Mouse (Mus musculus): ENCODE measurements at regions not wholly inside any gene's neighbourhood (a gene's known extent, or its start where the extent isn't known, plus 50 kb on each side); places are given as distances from the start of the nearest gene placed in this dataset.

DNA sequence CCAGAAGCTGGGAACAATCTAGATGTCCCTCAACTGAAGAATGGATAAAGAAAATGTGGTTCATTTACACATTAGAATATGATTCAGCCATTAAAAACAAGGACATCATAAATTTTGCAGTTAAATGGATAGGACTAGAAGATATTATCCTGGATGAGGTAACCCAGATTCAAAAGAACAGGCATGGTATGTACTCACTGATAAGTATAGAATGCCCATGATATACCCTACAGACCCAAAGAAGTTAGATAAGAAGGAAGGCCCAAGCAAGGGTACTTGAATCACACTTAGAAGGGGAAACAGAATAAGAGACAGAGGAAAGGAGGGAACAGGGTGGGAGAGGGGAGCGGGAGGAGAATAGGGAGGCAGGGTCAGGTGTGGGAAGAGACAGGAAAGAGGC is 127.4 kb upstream of the Itga4 start:
- no peaks in the 10 kb centered on the region for H3K36me3 ChIP-seq (ENCODE audit: control insufficient read depth, insufficient read depth)
- no peak overlapping the region for H3K4me3 ChIP-seq (ENCODE audit: low read depth, low read length)
- H3K4me2 ChIP-seq (replicated peaks; ENCODE audit: low read depth), result no peak overlapping the region
- H3K9ac ChIP-seq (ENCODE audit: low read depth, low read length), result no peak overlapping the region
- ATAC-seq, result no peak
- no peaks in the 10 kb centered on the region for H3K9me3 ChIP-seq (ENCODE audit: control insufficient read depth)
- H3K27me3 ChIP-seq (replicated peaks; ENCODE audit: control insufficient read depth, insufficient read depth, low read length), result no peaks in the 10 kb centered on the region
- TF ChIP-seq CTCF (IDR thresholded peaks at IDR 0.05; ENCODE audit: low read depth), result no peak
- H3K4me1 ChIP-seq (replicated peaks; ENCODE audit: control insufficient read depth, insufficient read depth, low read length), result no peaks in the 10 kb centered on the region
- no peak overlapping the region for H3K27ac ChIP-seq (ENCODE audit: low read depth, low read length)
- 100% methylated on average over 1 of the region's 1 CpGs for WGBS

DNA sequence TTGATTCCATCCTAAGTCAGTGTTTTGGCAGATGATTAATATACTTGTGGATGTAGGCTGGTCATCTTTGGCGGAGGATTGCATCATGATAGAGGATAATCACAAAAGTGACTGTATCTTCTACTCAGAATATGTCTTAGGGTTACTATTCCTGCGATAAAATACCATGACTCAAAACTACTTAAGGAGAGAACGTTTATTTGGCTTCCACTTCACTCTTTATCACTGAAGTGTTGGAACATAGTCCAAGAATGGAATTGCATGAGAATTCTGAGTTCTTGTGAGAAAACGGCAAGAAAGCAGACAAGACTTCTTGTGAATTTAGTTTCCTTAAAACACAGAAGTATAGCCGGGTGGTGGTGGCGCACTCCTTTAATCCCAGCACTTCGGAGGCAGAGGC is 124.6 kb upstream of the Itga4 start:
- Histone ChIP-seq H3K4me3 (ENCODE audit: low read depth, low read length) (no peak overlapping the region), H3K36me3 (ENCODE audit: control insufficient read depth, insufficient read depth) (no peaks in the 10 kb centered on the region), H3K4me1 (replicated peaks; ENCODE audit: control insufficient read depth, insufficient read depth, low read length) (no peaks in the 10 kb centered on the region), H3K4me2 (replicated peaks; ENCODE audit: low read depth) (no peak overlapping the region), H3K9me3 (ENCODE audit: control insufficient read depth) (no peaks in the 10 kb centered on the region), H3K27me3 (replicated peaks; ENCODE audit: control insufficient read depth, insufficient read depth, low read length) (no peaks in the 10 kb centered on the region), H3K27ac (ENCODE audit: low read depth, low read length) (no peak overlapping the region), H3K9ac (ENCODE audit: low read depth, low read length) (no peak overlapping the region)
- WGBS, result 82% methylated on average over 7 of the region's 7 CpGs
- ATAC-seq, result no peak
- TF ChIP-seq CTCF (IDR thresholded peaks at IDR 0.05; ENCODE audit: low read depth), result no peak

DNA sequence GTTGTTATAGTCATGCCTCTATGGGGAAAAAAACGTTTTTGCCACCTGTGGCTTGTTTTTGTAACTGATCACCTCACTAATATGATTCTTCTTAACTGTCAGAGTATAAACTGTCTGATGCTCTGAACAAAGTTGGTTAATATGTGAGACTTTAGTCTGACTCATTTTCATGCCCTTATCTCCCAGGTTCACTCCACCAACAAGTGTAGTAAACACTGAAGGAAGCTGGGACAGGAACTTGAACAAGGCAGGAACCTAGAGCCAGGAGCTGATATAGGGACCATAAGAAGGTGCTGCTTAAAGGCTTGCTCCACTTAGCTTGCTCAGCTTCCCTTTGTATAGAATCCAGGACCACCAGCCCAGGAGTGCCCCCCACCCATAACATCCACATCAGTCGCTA is 124.0 kb upstream of the Itga4 start:
- H3K9me3 ChIP-seq (ENCODE audit: control insufficient read depth), result no peaks in the 10 kb centered on the region
- H3K4me3 ChIP-seq (ENCODE audit: low read depth, low read length), result no peak overlapping the region
- ATAC-seq, result no peak
- H3K4me1 ChIP-seq (replicated peaks; ENCODE audit: control insufficient read depth, insufficient read depth, low read length), result no peaks in the 10 kb centered on the region
- H3K27me3 ChIP-seq (replicated peaks; ENCODE audit: control insufficient read depth, insufficient read depth, low read length), result no peaks in the 10 kb centered on the region
- no peak overlapping the region for H3K4me2 ChIP-seq (replicated peaks; ENCODE audit: low read depth)
- no peak overlapping the region for H3K27ac ChIP-seq (ENCODE audit: low read depth, low read length)
- no peaks in the 10 kb centered on the region for H3K36me3 ChIP-seq (ENCODE audit: control insufficient read depth, insufficient read depth)
- H3K9ac ChIP-seq (ENCODE audit: low read depth, low read length), result no peak overlapping the region
- 69% methylated on average over 2 of the region's 2 CpGs for WGBS
- TF ChIP-seq CTCF (IDR thresholded peaks at IDR 0.05; ENCODE audit: low read depth), result no peak

- H3K27me3 ChIP-seq (replicated peaks; ENCODE audit: control insufficient read depth, insufficient read depth, low read length), result no peaks in the 10 kb centered on the region
- H3K4me1 ChIP-seq (replicated peaks; ENCODE audit: control insufficient read depth, insufficient read depth, low read length), result no peaks in the 10 kb centered on the region
- H3K4me2 ChIP-seq (replicated peaks; ENCODE audit: low read depth), result no peak overlapping the region
- H3K4me3 ChIP-seq (ENCODE audit: low read depth, low read length), result no peak overlapping the region
- no peak overlapping the region for H3K27ac ChIP-seq (ENCODE audit: low read depth, low read length)
- ATAC-seq, result no peak
- H3K9me3 ChIP-seq (ENCODE audit: control insufficient read depth), result no peaks in the 10 kb centered on the region
- no peak overlapping the region for H3K9ac ChIP-seq (ENCODE audit: low read depth, low read length)
- WGBS, result 51% methylated on average over 5 of the region's 5 CpGs
- no peaks in the 10 kb centered on the region for H3K36me3 ChIP-seq (ENCODE audit: control insufficient read depth, insufficient read depth)
- no peak for TF ChIP-seq CTCF (IDR thresholded peaks at IDR 0.05; ENCODE audit: low read depth)
Observed at GRCm38 (mm10) chr2:79131743-79132517, 123.3 kb upstream of the Itga4 start.

- H3K27me3 ChIP-seq (replicated peaks; ENCODE audit: control insufficient read depth, insufficient read depth, low read length), result no peaks in the 10 kb centered on the region
- WGBS, result 93% methylated on average over 3 of the region's 3 CpGs
- ATAC-seq, result no peak
- H3K4me3 ChIP-seq (ENCODE audit: low read depth, low read length), result no peak overlapping the region
- no peaks in the 10 kb centered on the region for H3K36me3 ChIP-seq (ENCODE audit: control insufficient read depth, insufficient read depth)
- H3K4me1 ChIP-seq (replicated peaks; ENCODE audit: control insufficient read depth, insufficient read depth, low read length), result no peaks in the 10 kb centered on the region
- TF ChIP-seq CTCF (IDR thresholded peaks at IDR 0.05; ENCODE audit: low read depth), result no peak
- H3K9ac ChIP-seq (ENCODE audit: low read depth, low read length), result no peak overlapping the region
- no peak overlapping the region for H3K4me2 ChIP-seq (replicated peaks; ENCODE audit: low read depth)
- no peak overlapping the region for H3K27ac ChIP-seq (ENCODE audit: low read depth, low read length)
- no peaks in the 10 kb centered on the region for H3K9me3 ChIP-seq (ENCODE audit: control insufficient read depth)
Observed at GRCm38 (mm10) chr2:79132518-79132845, 122.7 kb upstream of the Itga4 start.

DNA sequence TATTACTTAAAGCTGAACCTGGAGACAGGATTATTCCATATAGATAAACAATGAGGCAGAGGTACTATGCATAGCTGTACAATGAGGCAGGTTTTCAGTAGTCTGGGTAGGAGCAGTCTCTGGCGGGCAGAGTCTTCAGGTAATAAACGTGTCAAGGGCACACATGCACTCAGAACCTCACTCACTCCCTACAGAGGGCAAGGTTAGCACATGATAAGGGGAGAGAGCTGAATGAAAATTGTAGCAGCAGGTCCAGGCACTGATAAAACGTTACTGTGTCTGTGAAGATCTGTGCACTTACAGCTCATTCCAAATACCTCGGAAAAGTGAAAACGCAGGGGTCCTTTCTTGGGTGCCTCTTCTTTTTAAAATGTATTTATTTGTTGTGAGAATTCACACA is 120.9 kb upstream of the Itga4 start:
- WGBS, result 44% methylated on average over 5 of the region's 5 CpGs
- no peak overlapping the region for H3K27ac ChIP-seq (ENCODE audit: low read depth, low read length)
- H3K4me1 ChIP-seq (replicated peaks; ENCODE audit: control insufficient read depth, insufficient read depth, low read length), result no peaks in the 10 kb centered on the region
- H3K9ac ChIP-seq (ENCODE audit: low read depth, low read length), result no peak overlapping the region
- no peaks in the 10 kb centered on the region for H3K27me3 ChIP-seq (replicated peaks; ENCODE audit: control insufficient read depth, insufficient read depth, low read length)
- no peak for TF ChIP-seq CTCF (IDR thresholded peaks at IDR 0.05; ENCODE audit: low read depth)
- no peak overlapping the region for H3K4me3 ChIP-seq (ENCODE audit: low read depth, low read length)
- no peak for ATAC-seq
- H3K36me3 ChIP-seq (ENCODE audit: control insufficient read depth, insufficient read depth), result no peaks in the 10 kb centered on the region
- H3K4me2 ChIP-seq (replicated peaks; ENCODE audit: low read depth), result no peak overlapping the region
- no peaks in the 10 kb centered on the region for H3K9me3 ChIP-seq (ENCODE audit: control insufficient read depth)

GRCm38 (mm10) chr2:79135986-79136385 is 119.2 kb upstream of the Itga4 start:
- Histone ChIP-seq H3K36me3 (ENCODE audit: control insufficient read depth, insufficient read depth) (no peaks in the 10 kb centered on the region), H3K27ac (ENCODE audit: low read depth, low read length) (no peak overlapping the region), H3K9me3 (ENCODE audit: control insufficient read depth) (no peaks in the 10 kb centered on the region), H3K4me3 (ENCODE audit: low read depth, low read length) (no peak overlapping the region), H3K9ac (ENCODE audit: low read depth, low read length) (no peak overlapping the region), H3K27me3 (replicated peaks; ENCODE audit: control insufficient read depth, insufficient read depth, low read length) (no peaks in the 10 kb centered on the region), H3K4me1 (replicated peaks; ENCODE audit: control insufficient read depth, insufficient read depth, low read length) (no peaks in the 10 kb centered on the region), H3K4me2 (replicated peaks; ENCODE audit: low read depth) (no peak overlapping the region)
- no peak for TF ChIP-seq CTCF (IDR thresholded peaks at IDR 0.05; ENCODE audit: low read depth)
- whole genome bisulfite sequencing, result 93% methylated on average over 2 of the region's 2 CpGs
- no peak for ATAC-seq
